Mouse (Mus musculus): ENCODE measurements around the gene Nudt4.
A peak's percentile ranks its signal among the peaks of the same experiment; 100 is the strongest.

The Nudt4 gene

DNA sequence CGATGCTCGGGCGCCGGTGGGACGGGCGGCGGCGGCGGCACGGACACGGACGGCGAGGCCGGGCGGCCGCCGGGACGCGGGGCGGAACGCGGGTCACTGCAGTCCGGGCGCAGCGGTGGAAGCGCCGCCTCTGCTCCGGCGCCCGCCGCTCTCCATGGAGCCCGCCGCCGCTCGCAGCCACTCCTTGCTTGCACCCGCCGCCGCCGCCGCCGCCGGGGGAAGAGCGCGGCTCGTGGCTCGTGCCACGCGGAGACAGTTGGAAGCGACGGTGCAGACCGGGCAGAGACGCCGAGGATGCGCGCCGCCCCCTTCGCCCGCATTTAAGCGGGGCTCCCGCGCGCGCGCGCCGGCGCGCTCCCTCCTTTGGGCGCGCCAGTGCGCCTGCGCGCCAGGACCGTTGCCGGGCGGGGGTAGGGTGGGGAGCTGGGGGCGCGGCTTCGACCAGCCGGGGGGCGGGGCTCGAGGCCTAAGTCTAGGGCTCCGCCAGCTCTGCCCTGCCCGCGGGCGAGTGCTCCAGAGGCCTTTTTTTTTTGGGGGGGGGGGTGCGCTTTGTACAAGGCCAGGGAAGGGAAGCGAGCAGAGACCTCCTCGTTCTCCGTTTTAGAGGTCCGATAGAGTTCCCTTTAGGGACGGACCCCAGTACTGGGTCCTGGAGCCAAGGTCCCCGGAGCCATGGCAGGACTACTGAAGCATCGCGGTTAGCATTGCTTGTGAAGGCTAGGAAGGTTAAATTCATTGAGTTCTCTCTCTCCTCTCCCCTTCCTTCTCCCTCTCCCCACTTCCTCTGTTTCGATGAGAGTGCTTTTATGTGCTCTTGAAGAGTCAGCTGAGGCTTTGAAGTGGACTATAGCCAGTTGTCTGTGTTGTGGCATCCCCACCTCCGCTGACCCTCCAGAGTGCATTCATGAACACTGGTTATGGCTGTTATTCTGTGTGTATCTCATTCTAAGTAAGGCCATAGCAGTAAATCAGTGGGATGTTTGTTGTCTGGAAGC lies at the start of gene Nudt4:
Nudt4 (minus strand) TSS at position 296 of the 995 bp plus-strand sequence.
- no peak for DNase-seq (ENCODE audit: extremely low read depth, low read depth, low spot score)

DNA sequence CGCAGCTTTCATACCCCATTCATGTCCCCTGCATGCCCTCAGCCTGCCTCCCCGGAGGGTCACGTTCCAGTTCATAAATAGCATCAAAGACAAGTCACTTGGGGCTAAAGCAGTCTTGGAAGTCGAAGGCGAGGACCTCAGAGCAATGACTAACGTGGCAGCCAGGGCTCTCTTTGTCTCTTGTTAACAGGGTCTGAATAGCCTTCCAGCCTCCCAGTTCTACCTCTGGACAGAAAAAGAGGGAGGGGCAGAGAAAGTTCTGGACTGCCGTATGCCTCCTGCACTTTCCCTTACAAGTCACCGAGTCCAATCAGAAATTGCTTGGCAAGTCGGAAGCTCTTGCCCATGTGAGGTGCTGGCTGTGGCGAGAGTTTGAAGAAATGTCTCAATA lies 47.4 kb upstream of the Nudt4 start:
- DNase-seq (ENCODE audit: extremely low read depth, low read depth, low spot score), result no peak

DNA sequence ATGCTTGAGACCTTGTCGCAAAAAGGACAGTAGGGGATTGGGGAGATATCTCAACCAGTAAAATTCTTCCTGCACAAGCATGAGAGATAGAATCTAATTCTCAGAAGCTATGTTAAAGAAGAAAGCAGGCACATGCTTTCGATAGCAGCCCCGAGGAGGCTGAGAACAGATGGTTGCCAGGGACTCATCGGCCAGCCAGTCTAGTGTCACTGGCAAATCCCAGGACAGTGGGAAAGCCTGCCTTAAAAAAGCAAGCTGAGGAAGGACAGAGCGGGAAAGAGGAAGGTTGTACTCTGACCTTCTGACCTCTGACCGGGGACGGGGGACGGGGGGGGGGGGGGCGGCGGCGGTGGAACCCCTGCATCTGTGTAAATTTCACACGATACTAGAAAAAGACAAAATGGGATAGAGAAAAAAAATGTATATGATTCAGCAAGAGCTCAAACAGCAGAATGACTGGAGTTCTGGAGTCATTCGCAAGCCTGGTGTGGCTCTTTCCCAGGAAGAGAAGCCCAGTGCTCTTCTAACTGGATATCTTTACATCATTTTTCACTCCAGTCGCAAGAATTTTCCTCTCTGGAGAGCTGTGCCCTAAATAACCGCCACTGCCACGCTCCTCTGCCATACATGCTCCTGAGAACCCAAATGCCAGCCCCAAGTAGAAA lies 46.9 kb upstream of the Nudt4 start:
- no peak for DNase-seq (ENCODE audit: extremely low read depth, low read depth, low spot score)

DNA sequence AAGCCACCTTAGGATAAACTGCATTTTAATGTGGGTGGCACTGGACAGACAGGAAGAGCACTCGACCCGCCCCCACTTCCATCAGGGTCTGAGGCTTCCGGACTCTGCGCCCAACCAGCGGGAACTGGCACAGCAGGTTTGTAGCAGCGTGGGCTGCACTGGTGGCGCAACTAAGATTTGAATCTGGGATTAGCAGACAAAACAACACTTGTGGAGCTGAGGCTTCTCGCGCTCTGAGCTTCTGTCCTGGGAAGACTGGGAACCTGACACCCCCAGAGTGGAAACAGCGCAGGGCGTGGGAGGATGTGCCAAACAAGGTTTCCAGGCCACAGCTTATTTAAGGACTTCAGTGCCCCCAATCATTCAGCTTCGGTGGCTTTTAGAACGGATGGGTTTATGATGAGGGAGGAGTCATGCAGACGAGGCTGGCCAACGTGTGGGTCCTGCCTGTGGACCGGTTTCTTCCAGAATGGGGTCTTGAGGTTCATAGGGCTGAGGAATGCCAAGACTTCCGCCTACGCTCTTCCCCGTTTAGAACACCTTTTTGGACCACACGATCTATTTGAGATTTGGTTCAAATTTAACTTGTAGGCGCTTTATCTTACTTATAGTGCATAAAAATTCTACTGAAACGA lies 41.1 kb upstream of the Nudt4 start:
- peak; percentile 88 for DNase-seq (ENCODE audit: extremely low read depth, low read depth, low spot score)

DNA sequence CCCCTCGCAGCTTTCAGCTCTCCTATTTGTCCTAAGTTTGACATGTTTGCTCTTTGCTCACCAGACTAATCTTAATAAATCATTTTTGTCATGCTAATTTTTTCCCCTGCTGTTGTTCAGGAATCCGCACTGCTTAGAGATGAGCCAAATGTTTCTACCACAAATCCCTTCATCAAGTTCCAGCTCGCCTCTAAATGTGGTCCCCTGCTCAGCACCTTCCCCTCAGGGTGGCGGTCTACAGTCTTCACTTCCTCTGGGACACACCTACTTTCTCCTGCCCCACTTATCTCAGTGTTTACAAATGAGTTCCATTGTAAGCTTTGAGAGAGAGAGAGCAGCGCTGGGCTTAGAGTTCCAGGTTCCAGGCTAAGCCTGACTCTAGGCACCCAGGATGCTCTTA lies 36.6 kb upstream of the Nudt4 start:
- DNase-seq (ENCODE audit: extremely low read depth, low read depth, low spot score), result no peak

DNA sequence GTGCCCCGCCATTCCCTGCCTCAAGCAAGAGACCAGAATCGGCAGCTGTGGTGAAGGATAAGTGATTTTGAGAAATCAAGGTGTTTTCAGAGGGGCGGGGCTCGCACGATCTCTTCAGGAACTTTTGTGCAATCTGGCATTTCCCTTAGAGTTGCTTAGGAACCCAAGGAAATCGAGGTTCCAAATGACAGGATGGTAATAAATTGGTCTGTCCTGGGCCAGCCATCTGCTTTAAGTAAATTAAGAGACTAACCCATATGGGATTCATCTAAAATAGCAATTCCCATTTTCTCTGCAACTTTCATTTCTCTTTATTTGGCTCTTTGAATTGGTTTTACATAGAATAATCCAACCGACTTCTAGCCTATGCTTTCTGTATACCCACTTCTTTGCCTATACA lies 35.8 kb upstream of the Nudt4 start:
- DNase-seq (ENCODE audit: extremely low read depth, low read depth, low spot score), result no peak

DNA sequence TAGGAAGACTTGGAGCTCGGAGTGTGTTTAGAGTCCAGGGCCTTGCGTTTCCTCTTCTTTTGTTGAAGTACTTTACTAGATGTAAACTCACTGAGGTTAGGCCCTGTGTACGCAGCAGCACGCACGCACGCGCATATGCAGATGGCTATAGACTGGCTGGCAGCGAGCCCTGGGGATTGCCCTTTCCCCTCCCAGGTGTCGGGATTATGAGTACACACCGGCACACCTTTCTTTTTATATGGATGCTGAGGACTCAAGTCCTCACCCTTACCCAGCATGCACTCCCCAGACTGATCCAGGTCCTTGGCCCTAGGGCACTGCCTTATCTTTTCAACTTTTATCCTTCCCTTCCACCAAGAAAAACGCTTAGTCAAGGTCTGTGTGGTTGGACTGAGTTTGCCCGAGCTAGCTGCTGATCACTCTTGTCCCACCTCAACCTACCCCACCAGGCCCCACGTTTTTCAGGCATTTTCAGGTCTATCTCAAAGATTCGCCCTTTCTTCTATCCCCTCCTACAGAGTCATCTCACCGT lies 34.2 kb upstream of the Nudt4 start:
- no peak for DNase-seq (ENCODE audit: extremely low read depth, low read depth, low spot score)

DNA sequence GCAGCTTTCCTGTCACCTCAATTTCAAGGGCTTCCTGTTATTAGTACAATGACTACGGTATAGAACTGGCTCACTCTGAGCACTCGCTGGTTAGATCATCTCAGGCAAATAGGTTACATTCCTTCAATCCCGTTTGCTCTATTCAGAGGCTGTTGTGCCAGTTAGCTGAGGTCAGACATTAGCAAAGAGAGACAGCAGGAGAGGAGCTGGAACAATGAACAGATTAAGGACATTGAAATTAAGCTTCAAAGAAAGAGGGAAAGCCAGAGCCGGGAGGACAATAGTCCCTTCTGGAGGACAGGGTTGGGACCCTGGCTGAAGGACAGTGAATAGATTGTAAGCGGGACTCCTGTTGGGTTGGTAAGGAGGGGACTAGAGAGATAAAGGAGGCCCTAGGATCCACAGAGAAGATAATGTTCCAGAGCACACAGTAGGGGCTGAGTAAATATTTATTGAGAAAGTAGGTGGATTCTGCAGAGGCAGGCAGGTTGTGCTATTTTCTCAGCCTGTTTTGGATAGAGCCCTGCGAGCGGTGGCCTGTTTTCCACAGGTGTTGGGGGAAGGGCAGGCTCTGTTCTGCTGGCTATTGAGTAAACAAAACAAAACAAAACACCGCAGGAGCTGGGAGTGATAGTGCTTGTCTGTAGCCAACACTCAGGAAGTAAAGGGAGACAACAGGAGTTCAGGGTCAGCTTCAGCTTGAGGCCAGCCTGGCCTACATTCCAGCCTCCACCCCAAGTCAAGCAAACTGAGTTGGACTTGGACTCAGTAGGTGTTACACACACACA lies 32.1 kb upstream of the Nudt4 start:
- no peak for DNase-seq (ENCODE audit: extremely low read depth, low read depth, low spot score)

DNA sequence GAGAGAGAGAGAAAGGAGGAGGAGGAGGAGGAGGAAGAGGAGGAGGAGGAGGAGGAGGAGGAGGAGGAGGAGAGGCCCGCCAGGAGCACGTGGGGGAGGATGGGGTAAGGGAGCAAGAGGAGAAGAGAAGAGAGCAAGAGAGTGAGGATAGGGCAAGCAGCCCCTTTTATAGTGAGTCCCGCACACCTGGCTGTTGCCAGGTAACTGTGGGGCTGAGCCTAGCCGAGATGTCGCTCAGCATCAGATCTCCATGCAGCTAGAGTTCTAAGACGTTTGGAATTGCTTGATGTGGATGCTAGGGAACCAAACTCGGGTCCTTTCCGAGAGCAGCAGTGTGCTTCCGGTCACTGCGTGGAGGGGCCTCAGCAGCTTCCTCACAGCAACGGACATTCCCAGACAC lies 30.5 kb upstream of the Nudt4 start:
- no peak for DNase-seq (ENCODE audit: extremely low read depth, low read depth, low spot score)

DNA sequence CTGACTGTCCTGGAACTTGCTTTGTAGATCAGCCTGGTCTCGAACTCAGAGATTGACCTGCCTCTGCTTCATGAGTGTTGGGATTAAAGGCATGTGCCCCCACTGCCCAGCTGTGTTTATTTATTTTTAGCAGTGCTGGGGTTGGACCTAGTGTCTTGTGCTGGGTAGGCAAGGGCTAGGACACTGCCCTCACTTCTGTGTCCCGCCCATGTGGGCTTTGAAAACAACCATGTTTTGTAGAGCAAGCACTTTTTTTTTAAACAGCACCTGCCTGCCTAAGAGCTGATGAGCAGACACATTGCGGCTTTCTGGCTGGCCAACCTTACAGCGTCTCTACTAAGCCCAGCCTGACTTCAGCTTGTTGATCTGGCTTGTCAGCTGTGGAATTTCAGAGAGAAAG lies 27.3 kb upstream of the Nudt4 start:
- no peak for DNase-seq (ENCODE audit: extremely low read depth, low read depth, low spot score)

DNA sequence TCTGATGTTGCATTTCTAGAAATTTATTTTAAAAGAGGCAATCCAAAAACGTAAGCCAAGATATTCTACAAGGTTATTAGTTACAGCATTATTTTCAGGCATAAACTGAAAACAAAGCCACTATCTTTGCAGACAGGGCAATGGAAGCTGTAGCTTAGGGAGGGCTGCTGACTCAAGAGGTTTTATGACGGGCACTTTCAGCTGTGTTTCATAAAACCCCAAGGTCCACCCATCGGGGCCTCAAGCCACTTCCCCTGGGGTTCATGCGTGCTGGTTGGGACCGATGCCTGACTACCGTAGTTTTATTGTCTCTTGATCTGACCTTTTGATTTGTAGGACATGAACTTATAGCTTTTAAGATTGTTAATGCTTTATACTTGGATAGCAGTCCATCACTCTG lies 26.2 kb upstream of the Nudt4 start:
- no peak for DNase-seq (ENCODE audit: extremely low read depth, low read depth, low spot score)

DNA sequence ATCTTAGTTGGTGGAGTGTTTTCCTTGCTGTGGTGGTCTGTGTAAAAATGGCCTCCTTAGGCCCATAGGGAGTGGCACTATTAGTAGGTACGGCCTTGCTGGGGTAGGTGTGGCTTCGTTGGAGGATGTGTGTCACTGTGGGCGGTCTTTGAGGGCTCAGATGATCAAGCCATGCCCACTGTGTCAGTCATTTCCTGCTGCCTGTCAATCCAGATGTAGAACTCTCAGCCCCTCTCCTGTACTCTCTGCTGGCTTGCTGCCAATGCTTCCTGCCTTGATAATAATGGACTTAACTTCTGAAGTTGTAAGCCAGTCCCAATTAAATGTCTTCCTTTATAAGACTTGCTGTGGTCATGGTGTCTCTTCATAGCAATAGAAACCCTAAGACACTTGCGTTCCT lies 25.2 kb upstream of the Nudt4 start:
- DNase-seq (ENCODE audit: extremely low read depth, low read depth, low spot score), result no peak

DNA sequence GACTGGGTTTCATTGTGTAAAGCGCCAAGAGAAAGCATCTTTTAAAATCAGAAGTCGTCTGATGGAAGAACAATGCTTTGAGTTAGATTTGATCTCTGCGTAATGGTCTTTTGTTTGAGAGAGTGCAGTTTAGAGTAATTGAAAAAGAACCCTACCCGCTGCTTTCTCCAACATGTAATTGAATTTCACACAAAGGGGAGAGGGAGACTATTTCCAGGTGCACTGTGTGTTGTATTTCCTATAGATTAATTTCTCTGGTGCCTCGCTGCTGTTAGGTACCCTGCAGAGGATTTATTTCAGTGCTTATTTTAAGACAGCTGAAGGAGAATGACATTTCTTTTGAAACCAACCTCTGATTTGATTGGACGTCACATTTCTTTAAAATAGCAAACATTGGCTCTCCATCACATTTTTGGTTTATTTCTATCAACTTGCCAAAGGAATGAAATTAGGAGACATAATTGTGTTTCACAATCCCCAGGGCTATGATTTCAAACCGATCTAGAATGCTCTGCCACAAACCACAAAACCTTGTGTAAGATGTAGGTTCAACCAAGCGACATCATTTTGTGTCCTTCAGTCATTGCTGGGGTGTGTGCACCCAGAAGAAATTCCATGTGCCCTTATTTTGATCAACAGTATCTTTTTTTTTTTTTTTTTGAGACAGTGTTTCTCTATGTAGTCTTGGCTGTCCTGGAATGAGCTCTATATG lies 23.7 kb upstream of the Nudt4 start:
- DNase-seq (ENCODE audit: extremely low read depth, low read depth, low spot score), result no peak

DNA sequence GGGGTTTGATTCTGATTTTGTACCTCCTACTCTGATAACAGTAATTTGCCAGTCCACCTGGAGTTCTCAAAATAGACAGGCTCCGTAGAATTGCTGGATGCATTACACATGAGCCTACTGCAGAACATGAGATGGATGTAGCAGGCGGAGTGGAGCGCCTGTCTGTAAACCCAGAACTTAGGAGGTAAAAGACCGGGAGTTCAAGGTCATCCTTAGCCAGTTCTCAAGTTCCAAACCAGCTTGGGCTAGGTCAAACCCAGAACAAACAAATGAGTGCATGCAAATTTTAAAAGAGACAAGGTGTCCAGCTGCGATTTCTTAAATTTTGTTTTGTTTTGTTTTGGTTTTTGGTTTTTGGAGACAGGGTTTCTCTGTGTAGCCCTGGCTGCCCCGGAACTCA lies 21.6 kb upstream of the Nudt4 start:
- DNase-seq (ENCODE audit: extremely low read depth, low read depth, low spot score), result no peak

DNA sequence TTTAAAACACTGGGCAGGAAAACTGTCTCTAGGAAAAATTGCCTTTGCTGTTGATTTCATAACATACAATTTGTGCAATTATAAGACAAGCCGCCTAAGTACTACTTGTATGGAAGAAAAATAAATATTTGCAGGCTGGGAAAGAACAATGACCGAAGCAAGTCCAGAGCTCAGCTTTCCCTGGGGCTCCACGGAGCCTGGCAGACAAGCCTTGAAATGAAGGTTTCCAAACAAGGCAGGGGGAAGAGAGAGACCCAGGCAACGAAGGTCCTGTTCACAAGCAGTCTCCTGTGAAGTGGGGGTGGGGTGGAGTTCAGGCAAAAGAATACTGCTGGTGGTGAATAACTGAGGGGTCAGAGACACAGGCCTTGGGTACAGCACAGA lies 13.6 kb upstream of the Nudt4 start:
- DNase-seq (ENCODE audit: extremely low read depth, low read depth, low spot score), result peak; percentile 64

DNA sequence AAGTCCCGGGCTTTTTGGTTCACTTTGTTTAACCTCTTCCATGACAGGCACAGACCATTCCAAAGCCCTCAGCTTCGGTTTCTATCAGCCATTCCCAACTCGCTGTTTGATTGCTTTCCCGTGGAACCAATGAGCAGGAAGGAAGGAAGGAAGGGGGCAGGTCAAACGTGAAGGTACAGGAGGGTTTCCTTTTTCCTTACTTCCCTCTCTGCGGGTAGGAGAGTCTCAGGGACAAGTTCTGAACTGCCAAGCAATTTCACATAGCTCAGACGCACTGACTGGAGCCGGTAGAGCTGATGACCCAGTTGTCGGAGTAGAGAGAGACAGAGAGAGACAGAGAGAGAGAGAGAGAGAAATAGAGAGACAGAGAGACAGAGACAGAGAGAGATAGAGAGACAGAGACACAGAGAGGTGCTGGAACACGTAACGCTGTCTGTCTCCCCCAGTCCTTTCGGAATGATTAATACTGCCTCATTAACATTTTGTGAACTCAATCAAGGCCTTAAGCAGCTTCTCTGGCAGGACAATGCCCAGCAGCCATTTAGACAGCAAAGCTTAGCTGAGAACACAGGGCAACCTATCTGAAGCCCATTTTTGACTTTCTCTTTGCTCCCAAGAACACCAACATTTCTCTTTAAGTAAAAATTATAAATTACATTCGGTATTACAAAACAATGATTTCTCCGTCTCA lies 13.1 kb upstream of the Nudt4 start:
- no peak for DNase-seq (ENCODE audit: extremely low read depth, low read depth, low spot score)

DNA sequence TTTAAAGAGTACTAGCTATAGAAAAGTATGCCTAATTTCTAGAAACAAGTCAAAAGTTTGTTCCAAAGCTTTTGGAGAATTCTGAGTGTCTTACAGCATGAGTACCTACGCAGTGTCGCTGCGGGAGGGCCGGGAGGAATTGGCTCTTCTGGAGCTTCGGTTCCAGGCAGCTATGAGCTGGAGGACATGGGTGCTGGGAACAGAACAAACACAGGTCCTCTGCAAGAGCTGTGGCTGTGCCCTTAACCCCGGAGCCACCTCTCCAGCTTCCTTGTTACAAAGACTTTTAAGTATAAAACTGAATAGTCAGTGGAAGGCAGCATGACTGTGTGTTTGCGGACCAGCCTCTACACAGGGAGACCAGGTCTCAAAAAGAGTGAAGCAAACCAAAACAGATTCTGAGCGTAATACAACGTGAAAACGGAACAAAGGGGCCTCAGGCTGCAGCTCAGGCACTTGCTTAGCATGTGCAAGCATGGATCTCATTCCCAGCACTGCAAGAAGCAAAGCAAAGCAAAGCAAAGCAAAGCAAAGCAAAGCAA lies 12.0 kb upstream of the Nudt4 start:
- DNase-seq (ENCODE audit: extremely low read depth, low read depth, low spot score), result no peak

DNA sequence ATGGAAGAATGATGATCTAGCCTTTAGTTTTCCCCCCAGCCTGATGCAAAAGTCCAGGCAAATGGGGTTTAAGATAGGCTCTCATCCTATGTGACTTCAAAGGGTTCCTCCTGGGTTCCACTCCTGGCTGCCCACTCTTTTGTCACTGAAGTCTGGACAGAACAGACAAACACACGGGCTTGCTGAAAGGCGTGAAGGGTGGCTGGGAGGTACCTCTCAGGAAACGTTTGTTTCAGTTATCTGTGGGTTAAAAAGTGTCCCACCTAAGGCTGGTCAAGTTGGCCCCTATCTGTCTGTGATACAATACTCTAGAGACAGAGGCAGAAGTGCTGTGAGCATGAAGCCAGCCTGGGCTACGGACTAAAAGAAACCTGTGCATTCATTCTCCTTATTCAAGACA lies 11.0 kb upstream of the Nudt4 start:
- no peak for DNase-seq (ENCODE audit: extremely low read depth, low read depth, low spot score)

DNA sequence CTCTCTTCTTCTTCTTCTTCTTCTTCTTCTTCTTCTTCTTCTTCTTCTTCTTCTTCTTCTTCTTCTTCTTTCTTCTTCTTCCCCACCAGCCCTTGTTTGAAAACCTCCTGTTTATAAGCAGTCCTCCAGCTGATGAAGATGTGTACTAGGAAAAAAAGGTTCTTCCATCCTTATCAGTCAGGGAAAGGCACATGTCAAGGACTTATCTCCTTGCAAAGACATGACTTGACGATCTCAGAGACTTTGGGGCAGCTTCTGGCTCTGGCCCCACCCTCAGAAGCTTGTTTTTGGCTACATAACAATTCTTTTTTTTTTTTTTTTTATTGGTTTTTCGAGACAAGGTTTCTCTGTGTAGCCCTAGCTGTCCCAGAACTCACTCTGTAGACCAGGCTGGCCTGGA lies 5.5 kb upstream of the Nudt4 start:
- no peak for DNase-seq (ENCODE audit: extremely low read depth, low read depth, low spot score)

Measured in fat pad, adult 2 months (tissue).